Mouse (Mus musculus) brain, embryonic 14.5 days (tissue): ENCODE measurements at regions not wholly inside any gene's neighbourhood (a gene's known extent, or its start where the extent isn't known, plus 50 kb on each side); places are given as distances from the start of the nearest gene placed in this dataset.

Experiments used
- CTCF ChIP-seq: fragments of 200-500 bp; IDR thresholded peaks from 2 replicates; pipeline ENCODE4 v1.5.1; 2012; ENCODE audit warnings: inconsistent platforms, mild to moderate bottlenecking, moderate library complexity, borderline replicate concordance; ENCODE audit not compliant: insufficient read depth, insufficient read length; ENCODE audit errors: extremely low read depth
- POLR2A ChIP-seq: fragments of 200-500 bp; IDR thresholded peaks from 2 replicates; pipeline ENCODE4 v1.6.1; 2012; ENCODE audit warnings: mild to moderate bottlenecking, inconsistent platforms, borderline replicate concordance; ENCODE audit not compliant: poor library complexity, insufficient read depth, insufficient read length, severe bottlenecking; ENCODE audit errors: extremely low read depth

GRCm38 (mm10) chr12:13861226-13861625 is 290.6 kb downstream of the Fam84a start:
- TF ChIP-seq CTCF (no peak), POLR2A (no peak)
